Mouse (Mus musculus): ENCODE results near the gene Mdfic.

DNA sequence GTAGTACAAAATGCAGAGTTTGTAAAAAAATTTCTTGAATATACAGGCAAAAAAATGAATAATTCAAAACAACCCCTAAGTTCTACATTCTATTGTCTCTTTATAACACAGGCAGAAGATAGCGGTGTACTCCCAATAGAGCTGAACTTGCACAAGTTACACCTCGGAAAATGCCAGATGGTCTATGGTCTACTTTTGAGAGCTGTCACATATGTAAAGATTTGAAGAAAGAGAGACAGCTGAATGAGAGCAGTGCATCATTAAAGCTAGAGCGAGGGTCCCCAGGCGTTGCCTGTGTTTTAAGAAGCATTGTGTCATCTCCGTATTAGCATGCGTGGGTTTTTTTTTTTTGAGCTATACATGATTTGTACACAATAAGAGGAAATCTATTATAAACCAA lies 47.0 kb downstream of the Mdfic start:
- TF ChIP-seq POLR2A (IDR thresholded peaks at IDR 0.05; ENCODE audit: low read depth, low read length) (no peak), CTCF (IDR thresholded peaks at IDR 0.05; ENCODE audit: extremely low read depth, insufficient read depth, insufficient read length, insufficient replicate concordance) (no peak)
